Mouse (Mus musculus) A20 (cell line): ENCODE results near the gene 2410131K14Rik.

Experiments used
- DNase-seq: peaks from one replicate; pipeline ENCODE4 v3.0.0-alpha.2; 2011; ENCODE audit warnings: low read depth, low spot score

Gene 2410131K14Rik

DNA sequence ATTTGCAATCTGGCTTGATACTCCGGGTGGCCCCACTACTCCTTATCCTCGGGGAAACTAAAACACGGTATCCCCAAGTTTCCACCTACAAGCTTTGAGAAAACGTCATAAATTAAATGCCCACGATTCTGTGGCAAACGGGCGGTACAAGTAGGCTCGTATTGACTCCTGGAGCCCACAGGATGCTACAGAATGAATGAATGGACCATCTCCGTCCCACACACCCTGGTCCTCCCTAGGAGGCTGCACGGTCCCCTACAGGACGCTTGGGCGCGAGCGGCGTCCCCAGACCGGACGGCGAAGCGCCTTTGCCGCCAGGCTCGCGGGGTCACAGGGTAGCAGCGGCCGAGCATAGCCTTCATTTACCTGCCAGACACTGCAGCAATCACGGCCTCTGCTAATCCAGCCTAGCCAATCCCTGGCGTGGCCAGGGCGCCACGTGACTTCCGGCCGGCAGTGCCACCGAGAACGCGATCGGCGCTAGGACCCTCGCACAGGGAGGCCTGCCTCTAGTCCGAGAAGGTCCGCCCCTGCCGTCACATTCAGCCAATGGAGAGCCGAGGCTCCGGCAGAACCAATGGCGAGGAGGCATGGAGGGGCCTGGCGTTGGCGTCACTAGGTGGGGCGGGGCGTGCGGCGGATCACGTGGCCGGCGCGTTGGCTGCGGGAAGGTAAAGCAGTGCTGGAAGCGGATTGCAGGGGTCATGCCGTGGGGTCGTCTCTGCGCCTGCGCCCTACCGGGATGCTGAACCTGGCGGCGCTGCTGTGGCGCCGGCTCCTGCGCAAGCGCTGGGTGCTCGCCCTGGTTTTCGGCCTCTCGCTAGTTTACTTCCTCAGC, at the start of gene 2410131K14Rik, which contains the start of gene Rnft2:
Gene 2410131K14Rik, plus strand, starts transcription at position 622 of the 838 bp plus-strand sequence.
Gene Rnft2, minus strand, starts transcription at position 511 of the 838 bp plus-strand sequence.
- DNase-seq: peak; percentile 100

- no peak for DNase-seq
These were observed 47.6 kb upstream of the 2410131K14Rik start for GRCm38 (mm10) chr5:118197421-118197820.

GRCm38 (mm10) chr5:118199670-118200069, 45.4 kb upstream of the 2410131K14Rik start:
- no peak for DNase-seq

GRCm38 (mm10) chr5:118204675-118205440, 40.2 kb upstream of the 2410131K14Rik start:
- no peak for DNase-seq

GRCm38 (mm10) chr5:118205852-118206251, 39.2 kb upstream of the 2410131K14Rik start:
- DNase-seq: no peak

DNA sequence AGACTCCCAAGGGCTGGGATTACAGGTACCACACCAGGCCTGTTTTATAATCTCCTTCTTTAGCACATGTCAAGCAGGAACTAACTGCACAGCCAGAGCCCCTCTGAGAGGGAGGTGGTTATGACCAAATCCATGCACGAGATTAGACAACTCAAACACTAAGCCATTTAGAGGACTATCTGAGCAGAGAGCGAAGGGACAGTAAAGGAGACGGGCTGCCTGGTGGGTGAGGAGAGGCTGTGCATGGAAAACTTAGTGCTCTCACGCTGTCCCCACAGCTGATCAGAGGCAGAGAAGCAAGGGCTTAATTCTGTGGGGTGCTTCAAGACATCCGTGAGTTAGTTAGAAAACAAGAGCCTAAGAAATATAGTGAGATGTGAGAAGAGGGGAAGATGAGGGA, 31.0 kb upstream of the 2410131K14Rik start:
- no peak for DNase-seq

- no peak for DNase-seq
These were observed 30.4 kb upstream of the 2410131K14Rik start for GRCm38 (mm10) chr5:118214418-118215154.

GRCm38 (mm10) chr5:118217410-118217809, 27.6 kb upstream of the 2410131K14Rik start:
- DNase-seq: no peak

DNA sequence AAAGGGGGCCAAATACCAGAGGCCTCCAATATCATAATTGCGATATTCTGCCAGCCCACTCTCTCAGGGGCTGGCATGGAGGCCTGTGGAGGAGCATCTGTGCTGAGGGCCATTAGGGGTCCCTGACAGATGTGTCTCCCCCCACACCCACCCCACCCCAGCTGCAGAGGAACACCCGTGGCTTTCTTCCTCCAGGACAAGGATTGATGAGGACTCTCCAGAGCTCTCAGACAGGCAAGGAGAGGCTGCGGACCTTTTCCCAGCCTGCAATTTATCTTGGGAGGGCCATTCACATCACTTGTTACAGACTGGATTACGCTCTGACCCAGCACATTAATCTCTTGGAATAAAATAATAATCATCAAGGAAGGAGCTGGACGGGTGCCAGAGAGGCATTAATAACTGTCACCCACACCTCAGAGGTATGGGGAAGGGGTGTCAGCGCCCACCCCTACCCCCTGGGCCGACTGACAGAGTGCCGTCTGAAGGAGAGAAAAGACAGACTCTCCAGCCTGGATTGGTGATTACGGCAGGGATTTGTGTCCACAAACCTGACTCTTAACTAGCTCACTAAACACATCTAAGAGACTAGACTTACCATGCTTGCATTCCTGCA, 21.8 kb upstream of the 2410131K14Rik start:
- DNase-seq: no peak

DNA sequence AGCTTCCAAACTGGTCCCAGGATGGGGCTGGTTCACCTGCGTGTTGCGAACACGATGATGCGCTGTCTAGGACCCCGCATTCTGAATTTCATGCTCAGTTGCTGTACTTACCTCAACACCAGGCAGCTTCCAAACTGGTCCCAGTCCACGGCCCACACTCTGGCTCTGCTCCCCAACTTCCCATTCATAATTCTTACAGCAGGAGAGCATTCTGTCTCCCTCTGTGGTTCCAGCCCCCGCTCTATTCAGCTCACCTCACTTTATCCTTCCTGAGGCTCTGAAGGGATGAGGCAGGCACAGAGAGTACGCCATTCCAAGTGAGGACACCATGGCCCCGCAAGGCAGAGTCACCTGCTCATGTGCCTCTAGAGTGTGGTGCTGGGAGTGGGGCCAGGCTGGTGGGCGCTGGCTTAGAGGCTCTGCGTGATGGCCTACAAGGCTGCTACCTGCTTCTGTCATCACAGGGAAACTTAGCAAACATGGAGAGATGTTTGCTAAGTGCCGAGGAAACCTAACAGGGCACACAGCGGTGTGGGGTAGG, 14.9 kb upstream of the 2410131K14Rik start:
- DNase-seq: no peak

- DNase-seq: no peak
These were observed 8.1 kb upstream of the 2410131K14Rik start for GRCm38 (mm10) chr5:118236891-118237290.

DNA sequence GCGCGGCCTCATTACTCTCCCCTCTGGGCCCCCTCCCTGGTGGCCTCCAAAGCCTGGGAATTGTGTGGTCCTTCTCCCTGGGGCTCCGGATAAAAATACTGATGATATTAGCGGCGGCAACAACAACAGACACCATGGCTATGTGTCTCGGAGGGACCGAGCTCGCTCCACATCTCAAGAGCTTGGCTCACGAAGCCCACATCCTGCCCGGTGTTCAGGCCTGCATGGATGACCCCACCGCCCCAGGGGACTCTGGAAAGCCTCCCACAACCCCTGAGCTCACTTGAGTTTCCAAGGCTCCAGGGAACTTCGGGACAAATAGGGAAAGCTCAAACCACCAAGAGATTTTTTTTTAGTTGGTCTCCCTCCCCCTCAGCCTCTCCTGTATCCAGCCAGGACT, 5.4 kb upstream of the 2410131K14Rik start:
- DNase-seq: no peak

- DNase-seq: peak; percentile 59
These were observed 730 bp downstream of the 2410131K14Rik start for GRCm38 (mm10) chr5:118245606-118246308.

DNA sequence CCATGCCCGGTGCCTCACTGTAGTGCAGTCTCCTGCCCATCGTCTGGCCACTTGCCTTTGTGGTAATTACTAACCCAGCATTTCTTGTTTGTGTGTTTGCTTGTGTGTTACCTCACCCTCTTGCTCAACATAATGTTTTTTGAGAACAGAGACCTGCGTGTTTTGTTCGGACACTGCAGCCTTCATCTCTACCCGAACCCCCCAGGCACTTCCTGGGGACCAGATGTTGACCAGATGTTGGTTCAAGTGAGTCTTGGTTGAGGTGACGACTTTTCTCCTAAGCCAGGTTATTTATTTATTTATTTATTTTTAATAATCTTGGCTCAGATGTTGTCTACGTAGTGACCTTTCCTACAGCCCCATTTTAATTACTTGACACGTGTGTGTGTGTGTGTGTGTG, 2.4 kb downstream of the 2410131K14Rik start:
- no peak for DNase-seq

- DNase-seq: peak; percentile 70
These were observed 6.0 kb downstream of the 2410131K14Rik start for GRCm38 (mm10) chr5:118250987-118251386.

DNA sequence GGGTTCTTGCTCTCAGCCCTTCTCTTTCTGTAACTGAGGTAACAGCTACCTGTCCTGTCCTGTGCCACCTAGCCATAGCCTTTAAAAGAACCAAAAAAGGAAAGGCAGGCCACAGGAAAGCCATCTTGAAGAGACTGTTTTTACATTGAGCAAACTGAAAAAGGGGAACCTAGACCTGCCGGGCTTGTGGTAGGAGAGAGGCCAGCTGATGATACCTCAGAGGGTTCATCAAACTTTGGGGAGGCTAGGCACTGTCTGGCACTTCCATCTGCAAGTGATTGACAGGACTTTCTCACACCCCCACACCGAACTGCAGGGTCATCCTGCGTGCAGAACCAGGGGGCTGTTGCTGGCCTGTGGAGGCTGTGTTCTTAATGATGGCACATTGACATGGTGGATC, 8.5 kb downstream of the 2410131K14Rik start:
- DNase-seq: peak; percentile 51

DNA sequence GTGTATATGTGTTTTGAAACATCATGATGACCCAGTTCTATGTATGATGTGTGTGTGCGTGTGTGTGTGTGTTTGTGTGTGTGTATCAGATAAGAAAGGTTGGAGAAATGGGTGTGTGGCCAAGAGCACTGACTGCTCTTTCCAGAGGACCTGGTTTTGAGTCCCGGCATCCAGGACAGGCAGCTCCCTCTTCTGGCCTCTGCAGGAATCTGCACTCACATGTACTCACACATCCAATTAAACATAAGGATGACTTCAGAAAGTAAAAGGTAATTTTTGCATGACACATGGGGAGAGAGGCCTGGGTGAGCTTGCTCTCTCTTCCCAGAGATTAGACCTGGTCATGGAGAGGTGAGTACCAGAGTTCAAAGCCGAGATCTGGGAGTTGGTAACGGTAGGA, 12.0 kb downstream of the 2410131K14Rik start:
- peak; percentile 23 for DNase-seq

GRCm38 (mm10) chr5:118259152-118259551, 14.1 kb downstream of the 2410131K14Rik start:
- DNase-seq: no peak

GRCm38 (mm10) chr5:118259636-118260035, 14.6 kb downstream of the 2410131K14Rik start:
- no peak for DNase-seq

- DNase-seq: no peak
These were observed 15.0 kb downstream of the 2410131K14Rik start for GRCm38 (mm10) chr5:118260055-118260454.
